Mouse (Mus musculus) bone marrow, adult 2 months (tissue): ENCODE data around the gene Yy2. TPM values are rescaled to one million over a fixed set of nuclear protein-coding genes. Genes with fewer than 3 reads are reported as not detected.

Experiments used
- H3K27ac ChIP-seq: fragments of 200-500 bp; 2 replicates; pipeline ENCODE4 v1.5.1; 2012; ENCODE audit warnings: low read depth, mild to moderate bottlenecking, control low read depth, inconsistent platforms, low read length; ENCODE audit not compliant: control insufficient read depth, poor library complexity, insufficient read depth
- H3K4me1 ChIP-seq: fragments of 200-500 bp; 2 replicates; pipeline ENCODE4 v1.6.1; 2011; ENCODE audit warnings: low read length; ENCODE audit not compliant: control insufficient read depth, insufficient read depth
- H3K4me3 ChIP-seq: fragments of 200-500 bp; replicated peaks from 2 replicates; pipeline ENCODE3; 2011; ENCODE audit warnings: mild to moderate bottlenecking, low read depth, low read length, control low read depth; ENCODE audit not compliant: control insufficient read depth
- CTCF ChIP-seq: fragments of 200-500 bp; IDR thresholded peaks from 2 replicates; pipeline ENCODE4 v1.5.1; 2011; ENCODE audit warnings: low read length, control low read depth; ENCODE audit not compliant: control insufficient read depth, insufficient read depth
- POLR2A ChIP-seq: fragments of 200-500 bp; IDR thresholded peaks from 2 replicates; pipeline ENCODE4 v1.6.1; 2011; ENCODE audit warnings: low read depth, mild to moderate bottlenecking, control low read depth, low read length, borderline replicate concordance; ENCODE audit not compliant: control insufficient read depth
- WGBS: fragments of 180-500 bp; shearing (Covaris S2); methylation state at CpG from one replicate; pipeline ENCODE4 v1.1.7; 2018; 5-methylcytosine and 5-hydroxymethylcytosine counted together
- polyA plus RNA-seq: library from polyadenylated mRNA; stranded (reverse); fragments of >200 nt; gene quantifications from 2 replicates; pipeline ENCODE4 v1.2.4, GENCODE M21; 2011; ENCODE audit warnings: low replicate concordance; ENCODE audit not compliant: missing spikeins, insufficient read depth, insufficient read length

Gene Yy2
- polyA plus RNA-seq, 1 experiment: not detected

- H3K27ac ChIP-seq: no peak overlapping the region
- no peak overlapping the region for H3K4me3 ChIP-seq
- TF ChIP-seq POLR2A: no peak
- no peaks in the 10 kb centered on the region for H3K4me1 ChIP-seq
Observed at GRCm38 (mm10) chrX:157586397-157586796, 17.6 kb upstream of the Yy2 start.

GRCm38 (mm10) chrX:157579108-157579614 is 10.4 kb upstream of the Yy2 start:
- TF ChIP-seq POLR2A: no peak
- TF ChIP-seq CTCF: no peak
- Histone ChIP-seq H3K27ac (no peak overlapping the region), H3K4me3 (no peak overlapping the region), H3K4me1 (no peaks in the 10 kb centered on the region)
- 68% methylated on average over 6 of the region's 6 CpGs for WGBS

GRCm38 (mm10) chrX:157574683-157575082 is 5.9 kb upstream of the Yy2 start:
- H3K4me3 ChIP-seq: no peak overlapping the region
- no peak for TF ChIP-seq POLR2A
- no peak for TF ChIP-seq CTCF
- WGBS: 59% methylated on average over 2 of the region's 2 CpGs
- no peak overlapping the region for H3K27ac ChIP-seq
- H3K4me1 ChIP-seq: no peaks in the 10 kb centered on the region

- H3K4me3 ChIP-seq: no peak overlapping the region
- WGBS: 77% methylated on average over 10 of the region's 10 CpGs
- TF ChIP-seq CTCF (peak; percentile 28; the same call in 1 of the 2 replicates), POLR2A (no peak)
- H3K27ac ChIP-seq: no peak overlapping the region
- no peaks in the 10 kb centered on the region for H3K4me1 ChIP-seq
Observed at GRCm38 (mm10) chrX:157563794-157564193, 5.0 kb downstream of the Yy2 start.

GRCm38 (mm10) chrX:157547082-157547481 is 21.7 kb downstream of the Yy2 start:
- WGBS: 64% methylated on average over 3 of the region's 3 CpGs
- TF ChIP-seq CTCF (no peak), POLR2A (no peak)

More at GRCm38 (mm10) chrX:157547082-157547481, 21.7 kb downstream of the Yy2 start:
- Histone ChIP-seq H3K4me1 (no peaks in the 10 kb centered on the region), H3K4me3 (no peak overlapping the region), H3K27ac (no peak overlapping the region)

Other genes starting within 250 kb of the Yy2 start
- gene Phex, start 153.7 kb downstream of the Yy2 start, polyA plus RNA-seq: 0.90 and 1.9 TPM in 2 replicates
- gene Sms, start 76.7 kb downstream of the Yy2 start, polyA plus RNA-seq: 13.5 and 18.0 TPM in 2 replicates
- gene Mbtps2, start 29.7 kb upstream of the Yy2 start, polyA plus RNA-seq: 3.5 and 6.1 TPM in 2 replicates
- not detected in 2 replicates for gene Smpx, start 129.9 kb upstream of the Yy2 start, polyA plus RNA-seq
- not detected in 2 replicates for gene Klhl34, start 249.4 kb upstream of the Yy2 start, polyA plus RNA-seq